Mouse (Mus musculus): ENCODE results near the gene Pithd1.
"Not testable (repeated sequence)": the region's sequence is repeated elsewhere in the genome, so short reads cannot be mapped to it uniquely, and the experiment has no call there.

The Pithd1 gene

GRCm38 (mm10) chr4:135962198-135962597 lies 24.9 kb downstream of the Pithd1 start:
- DNase-seq (ENCODE audit: low read depth, low spot score): no peak

GRCm38 (mm10) chr4:135961709-135962108 lies 25.4 kb downstream of the Pithd1 start:
- DNase-seq (ENCODE audit: low read depth, low spot score): no peak

GRCm38 (mm10) chr4:135960717-135961116 lies 26.3 kb downstream of the Pithd1 start:
- peak; percentile 74 for DNase-seq (ENCODE audit: low read depth, low spot score)

GRCm38 (mm10) chr4:135958354-135958753 lies 28.7 kb downstream of the Pithd1 start:
- no peak for DNase-seq (ENCODE audit: low read depth, low spot score)

GRCm38 (mm10) chr4:135955886-135956285 lies 31.2 kb downstream of the Pithd1 start:
- no peak for DNase-seq (ENCODE audit: low read depth, low spot score)

- DNase-seq (ENCODE audit: low read depth, low spot score): peak; percentile 49
Observed at GRCm38 (mm10) chr4:135954241-135954640, 32.8 kb downstream of the Pithd1 start.

GRCm38 (mm10) chr4:135953179-135953578 lies 33.9 kb downstream of the Pithd1 start:
- DNase-seq (ENCODE audit: low read depth, low spot score): no peak

- DNase-seq (ENCODE audit: low read depth, low spot score): no peak
Observed at GRCm38 (mm10) chr4:135951505-135951904, 35.6 kb downstream of the Pithd1 start.

- DNase-seq (ENCODE audit: low read depth, low spot score): no peak
Observed at GRCm38 (mm10) chr4:135950365-135950764, 36.7 kb downstream of the Pithd1 start.

GRCm38 (mm10) chr4:135949911-135950310 lies 37.2 kb downstream of the Pithd1 start:
- DNase-seq (ENCODE audit: low read depth, low spot score): no peak

- no peak for DNase-seq (ENCODE audit: low read depth, low spot score)
Observed at GRCm38 (mm10) chr4:135949475-135949874, 37.6 kb downstream of the Pithd1 start.

GRCm38 (mm10) chr4:135948142-135948541 lies 38.9 kb downstream of the Pithd1 start:
- no peak for DNase-seq (ENCODE audit: low read depth, low spot score)

- DNase-seq (ENCODE audit: low read depth, low spot score): no peak
Observed at GRCm38 (mm10) chr4:135946659-135947301, 40.3 kb downstream of the Pithd1 start.

GRCm38 (mm10) chr4:135946278-135946658 lies 40.8 kb downstream of the Pithd1 start, which contains the start of gene Hmgcl:
Hmgcl (plus strand) TSS chr4:135946448.
- peak; percentile 87 for DNase-seq (ENCODE audit: low read depth, low spot score)

GRCm38 (mm10) chr4:135945706-135946105 lies 41.4 kb downstream of the Pithd1 start:
- DNase-seq (ENCODE audit: low read depth, low spot score): no peak

GRCm38 (mm10) chr4:135943389-135943788 lies 43.7 kb downstream of the Pithd1 start:
- DNase-seq (ENCODE audit: low read depth, low spot score): peak; percentile 58

- no peak for DNase-seq (ENCODE audit: low read depth, low spot score)
Observed at GRCm38 (mm10) chr4:135942193-135942592, 44.9 kb downstream of the Pithd1 start.

GRCm38 (mm10) chr4:135941026-135941425 lies 46.0 kb downstream of the Pithd1 start:
- DNase-seq (ENCODE audit: low read depth, low spot score): not testable (repeated sequence)

GRCm38 (mm10) chr4:135938858-135939257 lies 48.2 kb downstream of the Pithd1 start:
- DNase-seq (ENCODE audit: low read depth, low spot score): no peak

GRCm38 (mm10) chr4:135935502-135935901 lies 51.6 kb downstream of the Pithd1 start:
- DNase-seq (ENCODE audit: low read depth, low spot score): peak; percentile 53

GRCm38 (mm10) chr4:135934708-135935500 lies 52.2 kb downstream of the Pithd1 start:
- no peak for DNase-seq (ENCODE audit: low read depth, low spot score)

- DNase-seq (ENCODE audit: low read depth, low spot score): no peak
Observed at GRCm38 (mm10) chr4:135931832-135932231, 55.2 kb downstream of the Pithd1 start.

GRCm38 (mm10) chr4:135930239-135930638 lies 56.8 kb downstream of the Pithd1 start:
- no peak for DNase-seq (ENCODE audit: low read depth, low spot score)

Measured in skeletal muscle tissue, adult 2 months (tissue).